Mouse (Mus musculus) bone marrow macrophage, adult 2 months (primary cell): ENCODE measurements around the gene Lrrc51. TPM values are rescaled to one million over a fixed set of nuclear protein-coding genes. Genes with fewer than 3 reads are reported as not detected.

ENCODE experiments used
- H3K27ac ChIP-seq: 2 replicates; pipeline ENCODE4 v1.5.1; 2012; ENCODE audit warnings: low read depth, low read length; ENCODE audit not compliant: insufficient read depth
- H3K4me1 ChIP-seq: 2 replicates; pipeline ENCODE4 v1.6.1; 2012; ENCODE audit warnings: low read length; ENCODE audit not compliant: control insufficient read depth, insufficient read depth
- H3K4me3 ChIP-seq: 2 replicates; pipeline ENCODE4 v1.5.1; 2012; ENCODE audit warnings: mild to moderate bottlenecking, low read length, moderate library complexity; ENCODE audit not compliant: insufficient read depth
- CTCF ChIP-seq: IDR thresholded peaks from 2 replicates; pipeline ENCODE4 v1.5.1; 2012; ENCODE audit warnings: low read depth, mild to moderate bottlenecking, low read length, moderate library complexity
- POLR2A ChIP-seq: IDR thresholded peaks from 2 replicates; pipeline ENCODE4 v1.6.1; 2012; ENCODE audit warnings: mild to moderate bottlenecking, low read depth, low read length, borderline replicate concordance
- polyA plus RNA-seq: library from polyadenylated mRNA; stranded (reverse); fragments of >200 nt; gene quantifications from 2 replicates; pipeline ENCODE4 v1.2.4, GENCODE M21; 2012; ENCODE audit not compliant: missing spikeins, insufficient read depth, insufficient read length

The Lrrc51 gene
- polyA plus RNA-seq, 1 experiment, result 3.2 TPM

DNA sequence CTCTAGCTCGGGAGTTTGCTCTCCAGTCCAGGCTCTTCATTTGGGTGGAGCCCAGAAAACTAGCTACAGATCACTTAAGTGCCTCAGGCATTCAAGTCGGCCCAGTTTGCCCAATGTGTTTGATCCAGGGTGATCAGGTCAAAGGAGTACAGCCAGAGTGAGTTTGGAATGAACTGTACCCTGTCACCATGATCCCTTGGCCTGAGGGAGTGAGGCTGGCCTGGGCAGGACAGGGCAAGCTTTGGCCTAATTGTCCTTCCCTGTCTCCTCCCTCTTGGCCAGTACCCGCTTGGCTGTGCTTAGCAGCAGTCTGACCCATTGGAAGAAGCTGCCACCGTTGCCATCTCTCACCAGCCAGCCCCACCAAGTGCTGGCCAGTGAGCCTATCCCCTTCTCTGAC is 23.6 kb downstream of the Lrrc51 start:
- H3K27ac ChIP-seq, result no peak overlapping the region
- H3K4me1 ChIP-seq, result peaks cover 18% of the 10 kb centered on the region
- TF ChIP-seq POLR2A, result no peak
- no peak for TF ChIP-seq CTCF
- H3K4me3 ChIP-seq, result no peak overlapping the region

DNA sequence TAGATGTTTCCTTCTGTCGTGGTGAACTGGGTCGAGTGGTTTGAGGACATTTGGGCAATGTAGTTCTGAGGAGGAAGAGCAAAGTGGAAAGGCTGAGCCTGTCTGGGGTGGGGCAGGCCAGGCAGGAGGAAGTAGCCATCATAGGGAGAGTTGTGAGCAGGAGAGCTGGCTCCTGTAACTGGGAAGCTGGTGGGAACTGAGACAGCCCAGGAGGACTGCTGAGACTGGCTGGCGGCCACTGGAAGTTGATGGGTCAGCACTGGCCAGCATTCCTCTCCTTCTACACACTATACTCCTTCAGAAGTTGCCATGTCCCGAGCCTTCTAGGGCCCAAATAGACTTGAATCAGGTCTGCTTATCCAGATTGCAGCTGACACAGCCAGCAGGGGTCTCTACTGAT is 25.3 kb downstream of the Lrrc51 start:
- H3K4me3 ChIP-seq, result peak overlapping the region; percentile 65
- peaks cover 24% of the 10 kb centered on the region for H3K4me1 ChIP-seq
- TF ChIP-seq CTCF (no peak), POLR2A (no peak)
- H3K27ac ChIP-seq, result peak overlapping the region; percentile 96

DNA sequence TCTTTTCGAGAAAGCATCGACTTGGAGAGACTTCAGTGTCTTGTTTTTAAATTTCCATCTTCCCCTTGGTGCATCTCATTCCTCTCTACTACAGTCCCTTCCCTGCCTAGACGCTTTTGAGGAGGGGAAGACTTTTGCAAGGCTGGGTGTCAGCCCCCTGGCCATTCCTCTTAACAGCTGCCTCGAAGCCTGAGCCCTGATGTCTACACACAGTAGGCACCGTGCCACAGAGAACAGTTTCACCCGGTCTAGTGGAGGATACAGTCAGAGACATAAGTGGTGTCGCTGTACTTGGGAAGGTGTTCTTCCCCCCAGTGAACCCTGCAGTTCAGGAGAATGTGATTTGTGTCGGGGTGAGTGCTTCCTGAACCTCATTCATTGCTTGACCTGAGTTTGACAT is 27.0 kb downstream of the Lrrc51 start:
- Histone ChIP-seq H3K27ac (peak overlapping the region; percentile 96), H3K4me1 (peaks cover 27% of the 10 kb centered on the region), H3K4me3 (peak overlapping the region; percentile 65)
- TF ChIP-seq CTCF (no peak), POLR2A (no peak)

DNA sequence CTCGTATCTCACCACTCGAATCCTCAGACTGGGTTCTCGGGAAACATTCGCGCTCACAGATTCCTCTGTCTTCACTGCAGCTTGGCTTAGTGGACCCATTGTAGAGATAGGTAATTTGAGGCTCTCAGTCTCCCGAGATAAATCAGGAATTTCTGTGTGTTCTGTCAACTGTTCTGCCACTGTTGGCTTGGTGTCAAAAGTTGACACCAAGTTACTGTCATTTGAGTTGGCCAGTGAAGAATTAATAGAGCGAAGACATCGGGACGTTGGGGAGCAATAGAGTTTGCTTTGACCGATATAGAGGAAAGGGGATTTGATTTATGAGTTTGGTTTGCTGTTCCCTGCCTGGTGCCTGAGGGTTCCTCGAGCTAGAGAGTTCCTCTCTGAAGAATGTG is 27.4 kb downstream of the Lrrc51 start, which contains the start of gene Tomt:
Gene Tomt (minus strand): TSS at position 73 of the 395 bp plus-strand sequence.
- Histone ChIP-seq H3K4me1 (peaks cover 31% of the 10 kb centered on the region), H3K4me3 (peak within 1 kb of the TSS; percentile 65), H3K27ac (peak within 1 kb of the TSS; percentile 96)
- TF ChIP-seq POLR2A, result no peak

DNA sequence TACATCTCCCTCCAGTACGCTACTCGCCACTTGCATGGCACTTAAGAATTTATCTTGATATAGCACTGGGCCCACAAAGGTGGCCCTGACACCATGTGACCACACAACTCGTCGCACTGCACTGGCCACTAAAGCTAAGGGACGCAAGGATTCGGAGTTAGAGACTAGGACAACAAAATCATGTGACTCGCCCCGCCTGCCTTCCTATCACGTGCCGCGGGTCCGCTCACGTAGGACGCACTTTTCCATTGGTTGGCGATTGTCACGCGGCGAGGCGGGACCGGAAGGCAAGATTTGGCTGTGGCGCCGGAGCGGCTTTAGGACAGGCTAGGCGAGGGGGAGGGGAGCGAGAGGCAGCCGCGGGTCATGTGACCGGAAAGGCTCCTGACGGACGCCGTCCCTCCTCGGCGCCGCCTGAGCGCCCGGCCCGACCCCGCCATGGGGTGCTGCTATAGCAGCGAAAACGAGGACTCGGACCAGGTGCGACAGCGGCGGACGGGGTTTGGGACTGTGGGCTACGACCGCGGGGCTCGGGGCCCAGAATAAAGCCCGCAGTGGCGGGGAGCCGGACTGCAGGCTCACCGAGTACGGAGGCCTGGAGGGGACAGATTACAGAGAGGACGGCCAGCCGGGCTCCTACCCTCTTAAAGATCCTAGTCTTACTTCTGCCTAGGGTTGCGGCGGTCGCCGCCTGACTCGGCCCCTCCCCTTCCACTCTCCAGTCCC is 28.0 kb downstream of the Lrrc51 start, which contains the start of gene Lamtor1:
Gene Lamtor1 (plus strand): TSS at position 344 of the 726 bp plus-strand sequence.
- TF ChIP-seq CTCF, result no peak
- no peak for TF ChIP-seq POLR2A
- H3K4me3 ChIP-seq, result peak within 1 kb of the TSS; percentile 65
- peak within 1 kb of the TSS; percentile 96 for H3K27ac ChIP-seq
- peaks cover 36% of the 10 kb centered on the region for H3K4me1 ChIP-seq

DNA sequence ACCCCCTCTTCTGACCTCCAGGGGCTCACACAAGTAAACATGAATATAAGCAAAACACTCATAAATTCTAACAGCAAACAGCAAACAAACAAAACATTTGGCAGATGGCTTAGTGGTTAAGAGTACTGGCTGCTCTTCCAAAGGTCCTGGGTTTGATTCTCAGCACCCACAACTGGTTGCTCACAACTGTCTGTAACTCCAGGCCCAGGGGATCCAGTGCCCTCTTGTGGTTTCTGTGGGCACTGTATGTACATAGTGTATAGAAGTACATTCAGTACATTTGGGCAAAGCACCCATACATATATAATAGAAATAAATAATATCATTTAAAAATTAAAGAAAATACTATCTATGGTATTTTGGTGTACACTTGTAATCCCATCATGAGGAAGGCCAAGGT is 30.8 kb downstream of the Lrrc51 start:
- TF ChIP-seq CTCF, result no peak
- TF ChIP-seq POLR2A, result no peak
- H3K4me1 ChIP-seq, result peaks cover 46% of the 10 kb centered on the region
- H3K27ac ChIP-seq, result no peak overlapping the region
- no peak overlapping the region for H3K4me3 ChIP-seq

DNA sequence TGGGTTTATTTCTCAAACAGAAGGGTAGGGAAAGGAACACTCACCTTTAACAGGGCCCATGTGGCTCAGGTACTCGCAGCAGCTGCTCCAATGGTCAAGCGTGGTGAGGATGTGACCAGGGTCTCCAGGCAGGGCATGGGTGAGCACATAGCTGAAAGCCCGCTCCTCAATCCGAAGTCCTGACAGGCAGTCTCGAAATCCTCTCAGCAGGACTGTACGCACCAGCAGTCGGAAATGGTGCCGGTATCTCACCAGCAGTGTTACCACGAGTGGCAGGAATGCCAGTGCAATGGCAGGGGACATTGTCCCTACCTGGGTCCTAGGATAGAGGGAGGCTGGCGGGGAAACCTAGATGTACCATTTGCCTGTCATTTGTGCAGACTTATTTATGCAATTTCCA is 31.7 kb downstream of the Lrrc51 start:
- TF ChIP-seq CTCF, result no peak
- TF ChIP-seq POLR2A, result no peak
- Histone ChIP-seq H3K4me1 (peaks cover 50% of the 10 kb centered on the region), H3K4me3 (no peak overlapping the region), H3K27ac (peak overlapping the region; percentile 95; the same call in 1 of the 2 replicates)

DNA sequence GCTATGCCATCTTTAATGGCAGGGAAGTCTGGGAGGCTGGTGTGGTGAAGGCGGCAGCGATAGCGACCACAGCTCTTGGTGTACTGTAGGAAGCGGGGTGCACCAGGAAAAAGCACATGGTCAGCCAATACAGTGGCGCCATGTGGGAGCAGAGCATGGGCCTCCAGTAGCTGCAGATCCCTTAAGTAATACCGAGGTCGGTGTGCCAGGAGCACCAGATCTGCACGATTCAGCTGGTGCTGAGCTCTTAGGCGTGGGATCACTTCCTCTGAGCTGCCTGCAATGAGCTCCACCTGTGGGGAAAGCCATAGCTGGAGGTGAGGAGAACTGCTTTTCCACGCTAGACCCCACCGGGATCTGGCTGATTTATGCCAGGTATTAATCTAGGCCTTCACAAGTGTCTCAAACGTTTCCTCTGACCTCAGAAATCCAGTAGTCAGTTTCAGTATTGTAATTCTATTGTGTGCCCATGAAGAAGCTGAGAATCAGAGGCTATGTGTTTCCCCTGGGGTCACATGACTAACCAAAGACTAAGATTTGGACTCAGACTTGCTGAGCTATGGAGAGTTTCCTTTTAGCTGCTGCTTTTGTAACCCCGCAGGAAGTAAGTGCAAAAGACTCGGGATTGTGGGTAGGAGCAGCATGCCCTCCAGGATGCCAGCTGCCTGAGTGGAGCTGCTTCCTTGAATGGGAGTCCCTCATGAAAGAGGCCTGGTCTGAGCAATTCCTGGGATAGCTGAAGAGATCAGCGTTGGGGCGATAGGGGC is 33.2 kb downstream of the Lrrc51 start:
- Histone ChIP-seq H3K27ac (peak overlapping the region; percentile 95), H3K4me3 (peak overlapping the region; percentile 42), H3K4me1 (peaks cover 51% of the 10 kb centered on the region)
- TF ChIP-seq POLR2A, result no peak
- no peak for TF ChIP-seq CTCF

DNA sequence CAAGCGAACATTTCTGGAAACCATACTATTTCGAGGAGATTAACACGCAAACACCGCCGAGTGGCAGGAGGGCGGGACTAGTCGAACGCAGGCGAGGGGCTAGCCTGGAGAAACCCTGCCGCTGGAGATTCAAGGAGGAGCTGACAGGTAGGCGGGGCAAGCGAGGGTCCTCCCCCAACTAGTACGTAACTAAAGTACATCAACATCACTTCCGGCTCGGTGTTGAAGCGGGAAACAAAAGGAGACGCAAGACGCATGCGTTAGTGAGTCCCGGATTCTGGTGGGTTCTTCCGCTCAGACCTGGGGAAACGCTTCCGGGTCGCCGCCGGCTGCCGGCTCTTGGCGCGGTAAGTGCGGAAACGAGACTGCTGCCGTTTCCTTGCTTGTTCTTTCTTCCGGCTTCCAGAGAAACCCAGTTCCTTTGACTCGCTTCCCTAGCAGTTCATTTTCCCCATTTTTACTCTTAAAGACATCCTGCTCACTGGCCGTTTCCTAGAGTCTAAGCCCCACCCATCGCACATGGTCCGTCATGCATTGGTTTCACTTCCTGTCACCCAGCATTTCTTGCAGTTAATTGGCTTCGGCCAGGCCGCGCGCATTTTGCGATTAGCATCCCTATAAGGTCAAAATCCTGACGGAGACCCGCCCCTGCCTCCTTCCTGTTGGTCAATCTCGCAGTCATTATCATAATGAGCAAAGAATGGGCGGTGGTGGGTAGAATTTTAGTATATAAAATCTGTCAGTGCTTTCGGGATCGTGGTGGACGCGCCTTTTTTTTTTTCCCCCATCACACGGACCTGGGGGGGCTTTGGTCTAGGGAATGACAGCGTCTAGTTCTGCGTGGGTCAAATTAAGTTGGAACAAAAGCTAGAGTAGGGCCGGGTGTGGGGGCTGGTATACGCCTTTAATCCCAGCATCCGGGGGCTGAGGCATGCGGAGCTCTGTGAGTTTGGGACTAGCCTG is 37.3 kb downstream of the Lrrc51 start:
- peaks cover 42% of the 10 kb centered on the region for H3K4me1 ChIP-seq
- peak overlapping the region; percentile 78 for H3K4me3 ChIP-seq
- TF ChIP-seq CTCF, result no peak
- TF ChIP-seq POLR2A, result no peak
- peak overlapping the region; percentile 93 for H3K27ac ChIP-seq
